Mouse (Mus musculus) heart, adult 11 months (tissue): ENCODE measurements at regions not wholly inside any gene's neighbourhood (a gene's known extent, or its start where the extent isn't known, plus 50 kb on each side); places are given as distances from the start of the nearest gene placed in this dataset.

Experiments used
- DNase-seq: peaks from one replicate; pipeline ENCODE4 v3.0.0; 2022

GRCm38 (mm10) chr9:94467846-94468245, 70.0 kb downstream of the 1190002N15Rik start:
- DNase-seq, result no peak

- no peak for DNase-seq
Measured at GRCm38 (mm10) chr9:94456085-94456531, 81.8 kb downstream of the 1190002N15Rik start.

GRCm38 (mm10) chr9:94455466-94455865, 82.4 kb downstream of the 1190002N15Rik start:
- no peak for DNase-seq

GRCm38 (mm10) chr9:94449911-94450310, 88.0 kb downstream of the 1190002N15Rik start:
- no peak for DNase-seq

- DNase-seq, result no peak
Measured at GRCm38 (mm10) chr9:94446182-94446763, 91.6 kb downstream of the 1190002N15Rik start.

- DNase-seq, result no peak
Measured at GRCm38 (mm10) chr9:94444140-94444789, 93.6 kb downstream of the 1190002N15Rik start.

- DNase-seq, result no peak
Measured at GRCm38 (mm10) chr9:94441393-94441792, 96.5 kb downstream of the 1190002N15Rik start.

- DNase-seq, result no peak
Measured at GRCm38 (mm10) chr9:94433468-94433867, 104.4 kb downstream of the 1190002N15Rik start.

GRCm38 (mm10) chr9:94432144-94432747, 105.6 kb downstream of the 1190002N15Rik start:
- peak; percentile 4 for DNase-seq

GRCm38 (mm10) chr9:94431540-94431939, 106.3 kb downstream of the 1190002N15Rik start:
- peak; percentile 29 for DNase-seq

- DNase-seq, result peak; percentile 65
Measured at GRCm38 (mm10) chr9:94430996-94431395, 106.9 kb downstream of the 1190002N15Rik start.

GRCm38 (mm10) chr9:94426740-94427139, 111.1 kb downstream of the 1190002N15Rik start:
- DNase-seq, result no peak

- DNase-seq, result no peak
Measured at GRCm38 (mm10) chr9:94425804-94426203, 112.1 kb downstream of the 1190002N15Rik start.

- DNase-seq, result peak; percentile 28
Measured at GRCm38 (mm10) chr9:94424438-94425135, 113.3 kb downstream of the 1190002N15Rik start.

GRCm38 (mm10) chr9:94410546-94410945, 127.3 kb downstream of the 1190002N15Rik start:
- no peak for DNase-seq

- DNase-seq, result no peak
Measured at GRCm38 (mm10) chr9:94410042-94410441, 127.8 kb downstream of the 1190002N15Rik start.

- DNase-seq, result no peak
Measured at GRCm38 (mm10) chr9:94408635-94409323, 129.1 kb downstream of the 1190002N15Rik start.

- DNase-seq, result no peak
Measured at GRCm38 (mm10) chr9:94407671-94408070, 130.2 kb downstream of the 1190002N15Rik start.

- no peak for DNase-seq
Measured at GRCm38 (mm10) chr9:94404551-94404950, 133.3 kb downstream of the 1190002N15Rik start.

- DNase-seq, result no peak
Measured at GRCm38 (mm10) chr9:94400596-94400995, 137.3 kb downstream of the 1190002N15Rik start.

GRCm38 (mm10) chr9:94395215-94395614, 142.7 kb downstream of the 1190002N15Rik start:
- no peak for DNase-seq

- no peak for DNase-seq
Measured at GRCm38 (mm10) chr9:94386190-94386589, 151.7 kb downstream of the 1190002N15Rik start.

GRCm38 (mm10) chr9:94382293-94382692, 155.6 kb downstream of the 1190002N15Rik start:
- DNase-seq, result no peak
